Mouse (Mus musculus) urinary bladder, postnatal 25 days (tissue): ENCODE data around the gene Akr1b10.
"Not testable (repeated sequence)": the region's sequence is repeated elsewhere in the genome, so short reads cannot be mapped to it uniquely, and the experiment has no call there.

ENCODE experiments used
- DNase-seq: peaks from one replicate; pipeline ENCODE4 v3.0.0; 2022; ENCODE audit warnings: low spot score

The Akr1b10 gene

DNA sequence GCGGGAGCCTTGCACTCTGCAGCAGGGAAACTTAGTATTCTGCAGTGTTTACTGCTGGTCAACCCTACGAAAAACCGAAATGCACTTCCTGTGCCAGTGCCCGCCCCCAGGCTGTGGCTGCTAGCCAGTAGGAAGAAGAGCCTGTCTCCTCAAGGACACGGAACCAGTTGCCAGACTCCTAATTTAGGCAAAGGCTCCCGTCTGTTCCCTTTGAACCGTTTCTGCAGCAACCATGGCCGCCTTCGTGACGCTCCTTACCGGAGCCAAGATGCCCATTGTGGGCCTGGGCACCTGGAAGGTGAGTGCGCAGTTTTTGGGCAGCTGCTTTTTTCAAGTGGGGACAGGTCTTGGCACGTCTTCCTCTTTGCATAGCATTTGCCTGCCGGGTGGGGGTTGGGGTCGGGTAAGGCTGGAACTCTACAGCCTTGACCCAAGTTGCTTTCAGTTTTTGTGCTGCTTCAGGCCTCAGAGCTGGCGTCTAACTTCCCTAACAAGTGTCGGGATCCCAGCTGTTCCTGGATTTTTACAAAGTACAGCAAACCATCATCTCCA, at the start of gene Akr1b10:
Gene Akr1b10, plus strand, starts transcription at position 109 of the 552 bp plus-strand sequence.
- peak; percentile 60 for DNase-seq

DNA sequence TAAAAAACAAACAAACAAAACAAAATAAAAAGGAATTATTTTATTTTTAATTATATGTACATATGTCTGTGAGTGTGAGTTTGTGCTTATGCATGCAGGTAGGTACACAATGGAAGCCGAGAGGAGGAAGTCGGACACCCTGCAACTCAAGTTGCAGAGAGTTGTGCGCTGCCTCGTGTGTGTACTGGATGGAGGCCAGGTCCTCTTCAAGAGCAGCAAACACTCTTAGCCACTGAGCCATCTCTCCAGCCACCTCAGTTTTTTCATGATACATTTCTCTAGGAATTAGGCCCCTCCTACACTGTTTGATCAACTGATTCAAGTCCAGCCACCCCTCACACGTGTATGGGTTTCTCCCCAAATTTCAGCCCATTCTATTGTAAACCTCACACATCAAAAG, 49.3 kb upstream of the Akr1b10 start:
- DNase-seq: no peak

DNA sequence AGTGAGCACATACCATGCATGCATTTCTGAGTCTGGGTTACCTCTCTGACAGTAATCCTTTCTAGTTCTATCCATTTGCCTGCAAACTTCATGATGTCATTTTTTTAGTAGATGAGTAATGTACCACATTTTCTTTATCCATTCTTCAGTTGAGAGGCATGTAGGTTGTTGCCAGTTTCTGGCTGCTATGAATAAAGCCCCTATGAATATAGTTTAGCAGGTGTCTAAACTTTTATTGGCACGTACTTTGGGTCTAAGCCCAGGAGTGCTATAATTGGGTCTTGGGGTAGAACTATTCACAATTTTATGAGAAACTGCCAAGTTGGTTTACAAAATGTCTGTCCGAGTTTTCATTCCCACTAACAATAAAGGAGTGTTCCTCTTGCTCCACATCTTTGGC, 46.2 kb upstream of the Akr1b10 start:
- no peak for DNase-seq

DNA sequence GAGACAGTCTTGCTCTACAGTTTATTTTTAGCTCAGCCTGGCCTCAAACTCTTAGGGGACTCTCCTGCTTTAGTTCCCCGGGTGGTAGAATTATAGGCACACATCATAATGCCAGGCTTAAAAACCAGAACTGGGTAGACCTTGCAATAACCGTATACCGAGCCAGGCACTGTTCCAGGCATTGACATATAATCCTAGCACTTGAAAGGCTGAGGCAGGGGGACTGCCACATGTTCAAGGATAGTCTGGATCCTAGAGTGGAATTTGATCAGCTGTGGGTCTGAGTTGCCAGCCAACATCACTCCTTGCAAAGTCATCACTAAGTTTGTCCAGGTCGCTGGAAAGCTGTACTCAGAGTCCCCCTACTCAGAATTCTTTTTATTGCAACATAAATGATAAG, 42.0 kb upstream of the Akr1b10 start:
- DNase-seq: no peak

DNA sequence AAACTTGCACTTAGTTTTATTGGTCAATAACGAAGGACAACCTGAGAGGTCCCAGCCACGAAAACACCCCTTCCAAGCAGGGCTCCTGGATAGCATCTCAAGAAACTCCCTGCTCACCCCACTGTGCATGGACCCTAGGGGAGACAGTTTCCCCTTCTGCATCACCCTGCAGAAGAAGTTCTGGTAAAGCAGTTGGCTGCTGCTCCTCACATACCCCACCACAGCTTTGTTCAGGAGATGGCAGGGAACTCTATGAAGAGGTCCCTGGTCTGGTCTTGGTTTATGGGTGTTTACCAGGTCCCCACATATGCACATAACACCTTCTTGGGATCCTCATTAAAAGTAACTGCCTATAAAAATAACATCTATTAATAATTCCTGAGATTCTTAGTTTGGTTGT, 41.5 kb upstream of the Akr1b10 start:
- no peak for DNase-seq

DNA sequence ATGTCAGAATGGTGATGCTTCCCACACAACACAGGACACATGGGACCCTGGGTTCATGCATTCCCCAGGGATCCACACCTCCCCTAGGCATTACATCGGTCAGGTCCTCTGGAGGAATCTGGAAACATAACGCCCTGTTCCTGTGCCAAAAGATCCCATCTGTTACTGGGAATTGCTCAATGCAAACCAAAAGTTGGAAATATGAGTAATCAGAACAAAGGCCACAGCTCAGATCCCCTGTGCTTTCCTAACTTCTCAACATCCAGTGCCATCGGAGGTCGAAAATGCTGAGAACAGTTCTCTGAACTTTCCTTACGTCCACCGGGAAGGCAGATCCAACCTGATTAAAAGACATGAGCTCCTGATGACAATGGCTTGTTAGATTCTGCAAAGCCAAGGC, 40.6 kb upstream of the Akr1b10 start:
- DNase-seq: no peak

DNA sequence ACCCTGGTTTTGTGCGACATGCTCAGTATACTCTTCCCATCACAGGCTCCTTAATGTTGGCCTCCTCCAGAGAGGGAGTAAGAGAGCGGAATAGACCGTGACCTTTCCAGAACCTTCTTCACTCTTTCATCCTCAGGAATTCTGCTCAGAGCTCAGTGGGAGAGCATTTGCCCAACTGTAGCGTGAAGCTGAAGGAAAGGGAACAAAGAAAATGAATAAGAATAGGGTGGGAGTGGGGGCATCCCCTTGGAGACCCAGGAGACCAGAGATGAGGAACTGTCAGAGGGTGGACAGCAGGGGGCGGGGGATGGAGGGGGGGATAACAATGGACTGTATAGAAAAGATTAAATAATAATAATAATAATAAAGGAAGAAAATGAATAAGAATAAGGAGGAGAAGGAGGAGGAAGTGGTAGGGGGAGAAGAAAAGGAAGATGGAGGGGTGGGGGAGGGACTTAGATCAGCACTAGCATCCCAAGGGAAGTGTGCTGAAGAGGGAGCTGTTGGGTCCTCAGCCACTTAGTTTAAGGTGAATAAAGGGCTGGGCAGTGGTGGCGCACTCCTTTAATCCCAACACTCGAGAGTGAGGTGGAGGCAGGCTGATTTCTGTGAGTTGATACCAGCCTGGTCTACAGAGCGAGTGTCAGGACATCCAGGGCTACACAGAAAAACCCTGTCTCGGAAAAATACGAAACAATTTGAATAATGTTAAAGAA, 39.7 kb upstream of the Akr1b10 start:
- DNase-seq: no peak

DNA sequence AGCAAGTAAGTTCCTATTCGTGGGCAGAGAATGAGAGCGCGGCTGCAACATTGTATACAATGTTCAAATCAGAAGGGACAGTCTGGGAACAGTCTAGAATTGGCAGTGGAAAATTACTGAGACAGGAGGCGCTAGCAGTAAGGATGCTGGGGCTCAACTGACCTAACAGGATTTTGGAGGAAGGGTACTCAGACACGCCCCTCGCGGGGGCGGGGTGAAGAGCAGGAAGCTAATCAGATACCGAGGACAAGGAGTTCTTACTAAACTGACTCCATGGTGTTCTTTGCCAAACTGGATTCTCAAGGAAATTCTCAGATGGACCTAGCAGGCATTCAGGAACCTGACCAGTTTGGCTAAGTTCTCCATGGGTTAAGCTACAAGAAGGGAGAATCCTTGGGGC, 39.1 kb upstream of the Akr1b10 start:
- DNase-seq: no peak

DNA sequence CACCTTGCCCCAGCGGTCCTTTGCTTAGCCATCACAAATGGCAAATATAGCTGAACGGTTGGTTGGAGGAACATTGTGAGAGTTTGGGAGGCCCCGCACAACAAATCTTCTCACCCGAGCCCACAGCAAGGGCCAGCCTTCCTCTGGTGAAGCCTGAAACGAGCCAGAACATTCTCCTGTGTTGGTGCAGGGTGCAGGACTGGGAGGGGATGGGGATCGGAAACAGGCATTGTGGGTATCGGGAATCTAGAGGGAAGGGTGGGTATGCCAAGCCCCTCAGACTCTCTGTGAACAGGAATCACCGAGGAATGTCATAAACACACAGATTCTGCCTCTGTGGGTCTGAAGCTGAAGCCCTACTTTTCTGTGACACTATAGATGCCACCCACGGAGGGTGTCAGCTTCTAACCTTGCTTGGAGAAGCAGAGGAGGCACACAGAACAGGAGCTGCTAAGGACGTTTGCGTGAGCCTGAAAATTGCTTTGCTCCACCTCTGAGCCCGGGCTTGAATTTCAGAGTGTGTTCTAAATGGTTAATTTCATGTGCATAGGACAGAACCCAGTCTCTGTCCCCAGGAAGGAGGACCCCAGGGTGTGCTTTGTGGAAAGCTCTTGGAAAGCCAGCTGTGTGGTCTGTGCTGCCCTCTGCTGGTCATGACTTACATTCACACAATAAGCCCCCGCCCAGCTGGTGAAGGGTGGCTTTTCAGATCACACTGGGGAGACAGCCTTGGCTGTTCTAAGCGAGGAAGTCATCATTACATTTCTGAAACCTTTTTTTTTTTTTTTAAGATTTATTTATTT, 37.7 kb upstream of the Akr1b10 start:
- peak; percentile 75 for DNase-seq

DNA sequence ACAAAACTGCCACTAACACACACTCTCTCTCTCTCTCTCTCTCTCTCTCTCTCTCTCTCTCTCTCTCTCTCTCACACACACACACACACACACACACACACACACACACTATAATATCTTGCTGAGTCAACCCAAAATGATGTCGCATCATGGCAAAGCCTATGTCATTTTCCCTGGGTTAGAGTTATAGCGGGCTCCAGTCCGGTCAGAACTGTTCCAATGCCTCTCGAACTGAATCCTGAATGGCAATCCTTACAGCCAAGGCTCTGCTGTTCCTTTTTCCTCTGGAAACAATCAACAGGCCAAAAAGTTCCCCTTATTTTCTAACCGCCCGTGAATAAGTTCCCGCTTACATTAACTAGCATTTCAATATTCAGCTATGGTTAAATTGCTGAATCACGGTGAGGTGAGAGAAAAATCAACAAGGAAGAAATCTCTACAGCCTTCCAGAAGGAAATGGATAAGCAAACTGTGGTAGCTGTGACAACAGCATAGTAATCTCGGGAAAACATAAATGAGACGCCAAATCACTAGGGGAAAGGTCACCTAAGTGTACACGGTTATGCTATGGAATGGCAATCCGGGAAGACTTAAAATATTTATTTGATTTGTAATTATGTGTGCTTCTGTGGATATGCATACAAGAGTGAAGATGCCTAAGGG, 33.9 kb upstream of the Akr1b10 start:
- DNase-seq: no peak

DNA sequence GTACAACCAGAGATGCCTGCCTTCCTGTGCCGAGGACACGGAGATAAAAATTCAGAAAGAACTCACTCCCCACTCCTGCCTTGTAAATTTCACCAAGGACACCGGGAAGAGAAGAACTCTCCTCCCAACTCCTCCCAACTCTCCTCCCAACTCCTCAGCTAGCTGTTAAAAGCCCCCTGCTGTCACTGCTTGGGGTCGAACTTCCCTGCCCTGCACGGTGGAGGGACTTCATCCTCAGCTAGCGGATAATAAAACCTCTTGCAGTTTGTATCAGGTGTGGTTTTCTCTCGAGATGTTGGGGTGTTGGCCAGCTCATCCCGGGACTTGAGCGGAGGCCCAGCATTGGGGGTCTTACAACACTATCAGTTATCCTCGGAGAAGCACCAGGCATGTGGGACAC, 32.5 kb upstream of the Akr1b10 start:
- not testable (repeated sequence) for DNase-seq

DNA sequence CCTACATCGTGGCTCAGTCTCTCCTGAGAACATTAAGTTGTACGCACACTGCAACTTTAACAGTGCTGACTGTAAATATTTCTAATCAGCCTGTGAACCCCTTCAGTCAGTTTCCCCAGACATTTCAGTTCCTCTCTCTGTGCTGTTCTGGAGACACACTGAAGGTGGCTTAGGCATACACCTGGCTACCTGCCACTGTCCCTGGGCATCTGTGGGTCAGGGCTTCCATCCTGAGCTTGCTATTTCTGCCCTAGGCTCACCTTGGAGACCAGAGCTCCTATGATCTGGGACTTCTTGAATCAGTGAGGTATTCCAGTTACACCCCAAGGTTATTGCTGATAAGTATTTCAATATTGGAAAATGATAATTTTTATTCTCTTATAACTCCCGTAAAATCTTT, 31.6 kb upstream of the Akr1b10 start:
- DNase-seq: no peak

DNA sequence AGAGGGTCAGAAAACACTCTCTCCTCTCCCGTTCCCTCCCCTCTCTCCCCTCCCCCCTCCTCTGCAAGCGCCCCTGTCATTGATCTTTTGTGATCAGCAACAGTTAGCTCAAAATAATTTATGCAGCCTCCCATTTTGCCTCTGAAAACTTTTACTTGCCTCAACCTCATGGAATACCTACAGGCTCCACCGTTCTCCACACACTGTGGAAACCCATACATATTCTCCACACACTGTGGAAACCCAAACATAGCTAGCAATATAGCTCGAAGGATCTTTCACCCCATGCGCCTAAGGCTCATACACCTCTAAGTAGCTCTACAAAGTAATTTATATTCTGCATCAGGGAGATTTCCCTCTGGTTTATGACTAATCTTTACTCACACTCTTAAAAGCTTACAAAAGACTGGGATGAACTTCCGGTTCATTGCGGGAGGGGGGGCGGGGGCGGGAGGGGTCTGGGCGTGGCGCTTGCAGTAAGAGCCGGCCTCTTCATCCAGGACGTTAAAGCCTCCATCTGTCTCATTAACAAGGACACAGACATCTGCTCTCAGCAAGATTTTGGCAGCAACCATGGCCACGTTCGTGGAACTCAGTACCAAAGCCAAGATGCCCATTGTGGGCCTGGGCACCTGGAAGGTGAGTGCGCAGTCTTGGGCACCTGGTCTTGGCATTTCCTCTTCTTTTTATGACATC, 30.2 kb upstream of the Akr1b10 start, which contains the start of gene Akr1b8:
Gene Akr1b8, plus strand, starts transcription at position 462 of the 696 bp plus-strand sequence.
- no peak for DNase-seq

DNA sequence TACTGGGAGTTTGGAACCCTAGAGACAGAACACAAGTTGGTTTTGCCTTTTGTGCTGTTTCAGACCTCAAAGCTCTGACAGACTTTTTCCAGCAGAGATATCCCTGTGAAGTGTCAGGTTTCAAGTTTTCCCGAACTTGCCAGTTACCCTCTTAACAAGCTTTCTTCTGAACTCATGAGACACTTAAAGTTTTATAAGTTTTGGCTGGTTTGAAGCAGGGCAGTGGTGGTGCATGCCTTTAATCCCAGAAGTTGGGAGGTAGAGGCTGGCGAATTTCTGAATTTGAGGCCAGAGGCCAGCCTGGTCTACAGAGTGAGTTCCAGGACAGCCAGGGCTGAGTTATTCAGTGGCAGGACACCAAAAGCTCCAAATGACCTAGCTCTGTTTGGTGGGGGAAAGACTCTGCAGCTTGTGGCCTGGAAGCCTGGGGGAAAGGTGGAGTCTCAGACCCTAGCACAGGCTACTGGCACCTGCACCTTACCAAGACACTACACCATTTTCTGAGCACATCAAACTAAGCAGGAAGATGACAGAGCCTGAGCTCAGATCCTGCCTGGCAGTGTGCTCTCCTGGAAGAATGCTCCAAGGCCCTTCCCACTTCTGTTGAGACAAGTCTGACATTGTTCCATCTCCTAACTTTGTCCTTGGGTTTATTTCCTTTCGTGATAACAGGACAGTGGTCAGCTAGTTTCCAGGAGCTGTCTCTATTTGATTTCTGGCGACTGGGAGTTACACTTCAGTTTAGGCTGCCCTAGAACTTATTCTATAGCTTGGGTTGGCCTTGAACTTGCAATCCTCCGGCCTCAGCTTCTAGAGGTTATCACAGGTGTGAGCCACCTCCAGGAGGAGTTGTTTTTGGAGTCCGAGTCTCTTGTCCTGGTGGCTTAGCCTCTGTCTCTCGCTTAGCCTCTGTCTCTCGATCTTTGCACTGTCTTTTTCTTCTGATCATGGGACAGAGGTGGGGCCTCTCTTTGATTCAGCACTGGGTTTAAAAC, 29.4 kb upstream of the Akr1b10 start:
- DNase-seq: no peak

DNA sequence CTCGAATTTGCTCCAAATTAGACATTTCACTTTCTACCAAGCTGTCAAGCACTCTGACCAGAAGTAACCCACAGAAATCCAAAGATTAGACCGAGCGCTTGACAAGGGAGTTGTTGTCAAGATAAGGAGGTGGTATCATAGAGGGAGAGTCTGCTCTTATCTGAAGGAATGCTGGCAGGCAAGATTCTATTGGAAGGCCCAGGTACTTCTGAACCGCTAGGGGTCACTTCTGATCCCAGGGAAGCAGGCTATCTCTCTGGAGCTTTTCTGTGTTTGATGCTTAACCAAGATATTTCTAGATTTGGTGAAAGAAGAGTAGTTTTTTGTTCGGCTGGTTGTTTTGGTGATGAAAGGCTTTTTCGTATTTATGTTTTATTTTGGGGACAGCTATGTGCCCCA, 28.7 kb upstream of the Akr1b10 start:
- DNase-seq: no peak

DNA sequence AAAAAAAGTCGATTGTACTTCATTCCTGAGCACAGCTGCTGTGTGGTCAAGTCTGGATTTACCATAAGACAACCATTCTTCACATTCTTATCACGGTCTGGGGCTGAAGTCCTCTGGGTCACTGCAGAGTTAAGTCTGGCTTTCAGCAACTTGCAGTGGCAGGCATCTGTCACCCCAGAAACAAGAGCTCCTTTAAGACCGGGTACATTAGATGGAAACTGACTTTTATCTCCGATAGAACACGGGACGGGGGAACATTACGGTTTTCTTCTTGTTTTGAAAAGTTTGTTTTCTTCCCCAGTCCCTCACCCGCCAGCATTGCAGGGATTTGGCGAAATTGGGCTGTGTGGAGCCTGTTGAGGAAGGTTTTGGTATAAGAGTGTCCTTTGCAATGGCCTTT, 28.2 kb upstream of the Akr1b10 start:
- DNase-seq: no peak

DNA sequence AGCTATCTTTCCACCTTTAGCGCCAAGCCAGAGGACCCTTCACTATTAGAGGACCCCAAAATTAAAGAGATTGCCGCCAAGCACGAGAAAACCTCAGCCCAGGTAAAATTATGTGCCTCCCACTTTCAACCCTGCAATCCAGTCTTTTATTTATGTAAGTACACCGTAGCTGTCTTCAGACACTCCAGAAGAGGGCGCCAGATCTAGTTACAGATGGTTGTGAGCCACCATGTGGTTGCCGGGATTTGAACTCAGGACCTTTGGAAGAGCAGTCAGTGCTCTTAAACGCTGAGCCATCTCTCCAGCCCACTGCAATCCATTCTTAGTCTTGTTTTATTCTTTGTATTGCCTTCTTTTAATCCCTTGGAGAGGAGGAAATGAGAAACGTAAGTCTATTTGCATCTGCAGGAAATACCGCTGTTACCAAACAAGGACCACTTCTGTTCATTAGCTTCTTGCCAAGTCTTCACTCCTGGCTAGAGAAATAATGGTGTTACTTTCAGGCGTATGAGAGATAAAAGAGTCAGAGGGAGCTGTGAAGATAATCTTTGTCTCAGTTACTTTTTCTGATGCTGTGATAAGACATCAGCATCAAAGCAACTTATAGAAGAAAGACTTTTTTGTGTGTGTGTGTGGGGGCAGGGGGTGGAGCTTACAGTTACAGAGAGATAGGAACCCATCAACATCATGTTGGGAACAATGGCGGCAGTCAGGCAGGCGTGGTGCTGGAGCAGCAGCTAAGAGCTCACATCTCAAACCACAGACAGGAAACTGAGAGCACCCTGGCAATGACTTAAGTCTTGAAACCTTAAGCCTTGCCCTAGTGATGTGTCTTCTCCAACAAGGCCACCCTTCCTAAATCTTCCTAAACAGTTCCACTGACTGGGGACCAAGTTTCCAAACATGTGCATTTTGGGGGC, 19.5 kb upstream of the Akr1b10 start:
- DNase-seq: no peak

DNA sequence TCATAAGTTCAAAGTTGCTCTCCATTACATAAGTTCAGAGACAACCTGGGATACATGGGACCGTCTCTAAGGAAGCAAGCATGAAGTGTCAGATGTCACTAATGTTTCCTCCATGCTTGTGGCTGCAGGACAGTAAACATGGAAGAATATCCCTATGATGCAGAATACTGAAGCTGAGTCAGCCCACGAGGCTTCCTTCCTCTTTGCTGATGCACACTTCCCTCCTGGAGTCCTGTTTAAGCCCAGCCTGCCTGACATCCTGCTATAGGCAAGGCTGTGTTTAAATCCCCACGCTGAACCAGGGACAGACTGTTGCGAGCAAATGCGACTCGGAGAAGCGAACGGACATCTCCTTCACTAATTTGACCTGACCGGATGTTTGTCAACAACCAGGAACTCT, 16.0 kb upstream of the Akr1b10 start:
- no peak for DNase-seq

DNA sequence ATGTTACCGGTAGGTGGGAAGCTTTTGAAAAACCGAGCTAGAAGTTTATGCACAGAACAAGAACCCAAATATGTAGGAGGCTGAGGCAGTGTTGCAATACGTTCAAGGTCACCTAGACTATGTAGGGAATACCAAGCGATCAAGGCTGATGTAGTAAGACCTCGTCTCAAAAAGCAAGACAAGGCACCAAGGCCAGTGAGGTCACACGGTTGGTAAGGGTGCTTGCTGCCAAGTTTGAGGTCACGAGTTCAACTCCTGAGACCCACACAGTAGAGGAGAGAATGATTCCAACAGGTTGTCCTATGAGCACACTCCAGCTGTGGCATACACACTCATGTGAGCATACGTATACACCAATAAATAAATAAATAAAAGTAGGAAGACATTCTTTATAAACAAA, 13.9 kb upstream of the Akr1b10 start:
- no peak for DNase-seq
